Mouse (Mus musculus) testis, adult 2 months (tissue): ENCODE data around the gene Serpinh1.

Experiments
- CTCF ChIP-seq: fragments of 200-500 bp; IDR thresholded peaks from 2 replicates; pipeline ENCODE4 v1.5.1; 2012; ENCODE audit warnings: low read depth, mild to moderate bottlenecking, inconsistent platforms, low read length, moderate library complexity; ENCODE audit not compliant: control insufficient read depth, insufficient read depth, insufficient replicate concordance
- POLR2A ChIP-seq: fragments of 200-500 bp; IDR thresholded peaks from 2 replicates; pipeline ENCODE4 v1.6.1; 2012; ENCODE audit warnings: low read depth, mild to moderate bottlenecking, inconsistent platforms, low read length, moderate library complexity; ENCODE audit not compliant: control insufficient read depth

GRCm38 (mm10) chr7:99312058-99312457 lies 41.0 kb downstream of the Serpinh1 start:
- TF ChIP-seq POLR2A: no peak
- TF ChIP-seq CTCF: no peak
